Mouse (Mus musculus) cortical plate, adult 2 months (tissue): Measurements from ENCODE around the gene Igf2.
A peak's percentile ranks its signal among the peaks of the same experiment; 100 is the strongest.

Source experiments
- CTCF ChIP-seq: fragments of 200-500 bp; IDR thresholded peaks from 2 replicates; pipeline ENCODE4 v1.5.1; 2011; ENCODE audit warnings: mild to moderate bottlenecking, control low read depth, low read length; ENCODE audit not compliant: insufficient read depth; ENCODE audit errors: extremely low read depth
- POLR2A ChIP-seq: fragments of 200-500 bp; IDR thresholded peaks from 2 replicates; pipeline ENCODE4 v1.6.1; 2011; ENCODE audit warnings: mild to moderate bottlenecking, low read length, control low read depth; ENCODE audit not compliant: insufficient read depth; ENCODE audit errors: extremely low read depth

GRCm38 (mm10) chr7:142610627-142611406 is 55.8 kb downstream of the Igf2 start:
- TF ChIP-seq POLR2A (no peak), CTCF (peak; percentile 72)
